Mouse (Mus musculus): ENCODE measurements around the gene 1700001C02Rik. TPM values are rescaled to one million over a fixed set of nuclear protein-coding genes. Genes with fewer than 3 reads are reported as not detected.

The 1700001C02Rik gene
- total RNA-seq (2023), result not detected in 2 replicates

GRCm38 (mm10) chr5:30465861-30466260 lies at the start of gene 1700001C02Rik:
TSS of gene 1700001C02Rik (plus strand) at chr5:30466047.

DNA sequence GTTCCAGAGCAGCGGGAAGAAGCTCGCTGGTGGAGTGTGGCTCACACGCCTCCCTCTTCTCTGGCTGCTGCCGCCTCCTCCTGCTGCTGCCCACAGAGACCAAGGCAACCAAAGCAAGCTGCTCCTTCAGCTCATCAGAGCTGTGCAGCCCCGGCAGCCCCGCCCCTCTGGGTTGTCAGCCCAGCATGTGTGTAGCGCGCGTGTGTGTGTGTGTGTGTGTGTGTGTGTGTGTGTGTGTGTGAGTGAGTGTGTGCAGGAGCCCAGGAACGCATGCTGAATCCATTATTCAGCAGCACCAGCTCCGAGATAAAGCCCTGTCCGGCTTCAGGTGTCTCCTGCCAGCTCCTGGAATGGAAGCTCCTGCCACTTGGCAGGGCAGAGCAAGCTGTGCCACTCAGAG lies 4.0 kb upstream of the 1700001C02Rik start, which contains the start of gene Otof:
Otof (minus strand) TSS at position 112 of the 400 bp plus-strand sequence.

Other genes with a start within 250 kb of the 1700001C02Rik start
- gene Selenoi, start 233.5 kb upstream of the 1700001C02Rik start, total RNA-seq (2023), result 9.3 and 9.7 TPM in 2 replicates
- not detected in 2 replicates for gene Drc1, start 184.7 kb upstream of the 1700001C02Rik start, total RNA-seq (2023)
- gene Otof, start 4.1 kb upstream of the 1700001C02Rik start, total RNA-seq (2023), result 0.14 and 0.19 TPM in 2 replicates
- gene Cib4, start 79.8 kb downstream of the 1700001C02Rik start, total RNA-seq (2023), result not detected in 2 replicates
- gene Kcnk3, start 122.1 kb downstream of the 1700001C02Rik start, total RNA-seq (2023), result not detected in 2 replicates
- gene Slc35f6, start 181.9 kb downstream of the 1700001C02Rik start, total RNA-seq (2023), result 49.3 and 52.9 TPM in 2 replicates
- gene Cenpa, start 200.7 kb downstream of the 1700001C02Rik start, total RNA-seq (2023), result 118 and 132 TPM in 2 replicates
- not detected in 2 replicates for gene Dpysl5, start 245.5 kb downstream of the 1700001C02Rik start, total RNA-seq (2023)